Mouse (Mus musculus): ENCODE results near the gene Syce1. TPM values are rescaled to one million over a fixed set of nuclear protein-coding genes. Genes with fewer than 3 reads are reported as not detected.

Gene Syce1
- polyA plus RNA-seq, 1 experiment from 2014 or later, result not detected

DNA sequence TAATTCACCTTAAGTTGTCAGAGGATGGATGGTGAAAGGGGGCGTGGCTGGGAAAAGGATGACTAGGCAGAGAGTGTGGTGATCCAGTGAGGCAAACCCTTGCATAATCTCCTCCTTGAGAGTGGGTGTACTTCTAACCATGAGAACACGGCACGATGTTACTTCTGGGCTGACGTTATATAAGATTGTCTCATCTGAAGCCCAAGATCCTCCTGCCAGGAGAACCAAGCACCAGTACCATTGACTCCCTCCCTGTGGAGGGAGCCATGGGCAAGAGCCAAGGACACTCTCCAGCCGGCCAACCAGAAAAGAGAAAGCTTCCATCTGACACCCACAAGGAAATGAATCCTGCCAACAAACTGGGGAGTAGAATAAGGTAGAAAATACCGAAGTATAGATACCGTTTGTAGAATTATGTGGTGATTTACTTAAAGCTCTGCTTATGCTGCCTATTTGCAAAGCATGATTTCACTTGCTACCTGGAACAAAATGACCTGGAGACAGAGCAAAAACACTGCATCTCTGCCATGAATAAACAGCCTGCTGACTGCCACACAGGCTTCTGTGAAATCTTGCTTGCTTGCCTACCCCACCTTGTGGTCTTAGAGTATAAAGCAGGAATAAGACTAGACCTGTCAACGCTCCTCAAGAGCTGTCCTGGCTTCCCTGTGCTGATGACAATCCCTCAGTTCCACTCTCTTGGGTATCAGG, 40.7 kb upstream of the Syce1 start:
- Histone ChIP-seq H3K27me3 (ENCODE audit: insufficient read depth, low read length) (no peaks in the 10 kb centered on the region), H3K36me3 (ENCODE audit: insufficient read depth, low read length) (no peaks in the 10 kb centered on the region), H3K4me1 (replicated peaks; ENCODE audit: insufficient read depth, low read length) (no peaks in the 10 kb centered on the region), H3K9ac (ENCODE audit: low read depth, low read length) (no peak overlapping the region), H3K4me3 (replicated peaks; ENCODE audit: low read depth, low read length) (no peak overlapping the region), H3K4me2 (ENCODE audit: low read length) (0 out of 2 replicates have a peak overlapping the region, but pooled peaks have one; percentile 7), H3K27ac (no peak overlapping the region), H3K9me3 (replicated peaks; ENCODE audit: low read length) (no peaks in the 10 kb centered on the region)
- DNase-seq (ENCODE audit: low spot score) (peak; percentile 65), ATAC-seq (replicated peaks; ENCODE audit: low FRiP score, low read depth) (peak; percentile 75; the same call in 1 of the 2 replicates)
- peak; percentile 74 for TF ChIP-seq CTCF (IDR thresholded peaks at IDR 0.05; ENCODE audit: low read depth)
- 33% methylated on average over 8 of the region's 8 CpGs for WGBS

DNA sequence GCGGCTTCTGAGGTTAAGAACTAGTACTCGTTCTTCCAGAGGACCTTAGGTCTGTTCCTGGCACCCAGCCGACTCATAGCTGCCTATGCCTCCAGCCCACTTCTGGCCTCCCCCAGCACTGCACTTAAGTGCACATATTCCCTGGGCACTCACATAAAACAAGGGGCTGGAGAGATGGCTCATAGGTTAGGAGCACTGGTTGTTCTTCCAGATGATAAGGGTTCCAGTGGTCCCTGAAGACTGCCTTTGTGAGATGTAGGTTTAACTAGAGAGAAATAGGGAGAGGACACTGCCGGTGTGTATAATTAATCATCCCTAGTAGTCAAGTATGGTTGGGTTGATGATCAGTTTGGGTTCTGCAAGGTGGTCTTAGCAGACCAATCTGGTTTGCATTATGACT, 35.1 kb upstream of the Syce1 start:
- no peak overlapping the region for H3K9ac ChIP-seq (ENCODE audit: low read depth, low read length)
- no peak for ATAC-seq (replicated peaks; ENCODE audit: low FRiP score, low read depth)
- H3K4me1 ChIP-seq (replicated peaks; ENCODE audit: insufficient read depth, low read length), result no peaks in the 10 kb centered on the region
- H3K27ac ChIP-seq, result no peak overlapping the region
- H3K4me3 ChIP-seq (replicated peaks; ENCODE audit: low read depth, low read length), result no peak overlapping the region
- no peak for TF ChIP-seq CTCF (IDR thresholded peaks at IDR 0.05; ENCODE audit: low read depth)
- no peaks in the 10 kb centered on the region for H3K9me3 ChIP-seq (replicated peaks; ENCODE audit: low read length)
- no peaks in the 10 kb centered on the region for H3K27me3 ChIP-seq (ENCODE audit: insufficient read depth, low read length)
- WGBS, result 92% methylated on average over 4 of the region's 4 CpGs
- H3K36me3 ChIP-seq (ENCODE audit: insufficient read depth, low read length), result no peaks in the 10 kb centered on the region
- DNase-seq (ENCODE audit: low spot score), result no peak
- no peak overlapping the region for H3K4me2 ChIP-seq (ENCODE audit: low read length)

DNA sequence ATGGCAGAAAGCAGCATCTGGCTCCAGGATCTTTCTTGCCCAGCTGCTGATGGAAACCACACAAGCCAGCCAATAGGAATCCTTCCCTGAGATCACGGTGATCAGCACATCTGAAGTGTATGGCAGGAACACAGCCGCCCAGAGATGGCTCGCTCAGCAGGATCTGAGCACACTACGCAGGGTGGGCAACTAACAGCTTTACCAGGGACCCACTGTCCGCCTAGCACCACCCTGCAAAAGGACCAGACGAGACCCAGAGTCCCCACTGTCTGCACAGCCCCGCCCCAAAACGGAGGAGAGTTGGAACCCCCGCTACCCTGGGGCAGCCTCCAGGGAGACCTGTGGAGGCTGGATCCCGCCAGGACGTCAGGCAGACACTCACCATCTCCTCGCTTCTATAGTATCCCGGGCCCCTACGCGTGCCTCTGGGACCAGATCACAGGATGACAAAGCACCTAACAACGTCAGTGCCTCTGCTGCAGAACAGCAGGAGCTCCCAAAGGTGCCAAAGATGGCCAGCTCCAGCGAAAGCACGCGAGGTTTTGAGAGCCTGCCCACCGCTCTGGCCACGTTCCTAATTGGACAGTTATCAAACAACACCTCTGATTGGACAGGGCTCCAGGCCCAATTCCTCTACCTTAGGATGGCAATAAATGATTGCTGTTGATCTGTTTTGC, 34.1 kb upstream of the Syce1 start, which contains the start of gene Zfp941:
Zfp941 (minus strand) TSS at position 526 of the 677 bp plus-strand sequence.
- no peaks in the 10 kb centered on the region for H3K4me1 ChIP-seq (replicated peaks; ENCODE audit: insufficient read depth, low read length)
- no peaks in the 10 kb centered on the region for H3K27me3 ChIP-seq (ENCODE audit: insufficient read depth, low read length)
- no peak for TF ChIP-seq CTCF (IDR thresholded peaks at IDR 0.05; ENCODE audit: low read depth)
- peak within 1 kb of the TSS; percentile 73 for H3K4me2 ChIP-seq (ENCODE audit: low read length)
- ATAC-seq (replicated peaks; ENCODE audit: low FRiP score, low read depth) (peak; percentile 82), DNase-seq (ENCODE audit: low spot score) (peak; percentile 57)
- H3K36me3 ChIP-seq (ENCODE audit: insufficient read depth, low read length), result no peaks in the 10 kb centered on the region
- H3K9me3 ChIP-seq (replicated peaks; ENCODE audit: low read length), result no peaks in the 10 kb centered on the region
- no peak within 1 kb of the TSS for H3K27ac ChIP-seq
- peak within 1 kb of the TSS; percentile 32; the same call in 1 of the 2 replicates for H3K9ac ChIP-seq (ENCODE audit: low read depth, low read length)
- peak within 1 kb of the TSS; percentile 40 for H3K4me3 ChIP-seq (replicated peaks; ENCODE audit: low read depth, low read length)
- WGBS, result under 1% methylated on average over 21 of the region's 21 CpGs

DNA sequence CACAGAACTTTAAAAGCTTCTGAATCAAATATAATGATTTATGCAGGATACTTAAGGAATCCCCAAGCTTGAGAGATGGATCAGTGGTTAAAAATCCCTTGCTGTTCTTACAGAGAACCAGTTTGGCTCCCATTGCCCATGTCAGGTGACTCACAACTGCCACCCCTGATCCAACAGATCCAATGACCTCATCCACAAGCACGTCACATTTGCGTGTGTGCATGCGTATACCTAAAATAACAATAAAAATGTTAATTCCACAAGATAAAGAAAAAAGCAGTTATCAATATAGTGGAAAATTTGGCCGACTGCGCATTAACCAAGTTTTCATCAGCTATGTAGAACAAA, 33.6 kb upstream of the Syce1 start:
- H3K4me3 ChIP-seq (replicated peaks; ENCODE audit: low read depth, low read length), result peak overlapping the region; percentile 40
- WGBS, result 54% methylated on average over 5 of the region's 5 CpGs
- peak overlapping the region; percentile 73 for H3K4me2 ChIP-seq (ENCODE audit: low read length)
- no peak for TF ChIP-seq CTCF (IDR thresholded peaks at IDR 0.05; ENCODE audit: low read depth)
- DNase-seq (ENCODE audit: low spot score) (no peak), ATAC-seq (replicated peaks; ENCODE audit: low FRiP score, low read depth) (no peak)
- H3K9me3 ChIP-seq (replicated peaks; ENCODE audit: low read length), result no peaks in the 10 kb centered on the region
- H3K27me3 ChIP-seq (ENCODE audit: insufficient read depth, low read length), result no peaks in the 10 kb centered on the region
- H3K4me1 ChIP-seq (replicated peaks; ENCODE audit: insufficient read depth, low read length), result no peaks in the 10 kb centered on the region
- no peaks in the 10 kb centered on the region for H3K36me3 ChIP-seq (ENCODE audit: insufficient read depth, low read length)
- no peak overlapping the region for H3K27ac ChIP-seq
- H3K9ac ChIP-seq (ENCODE audit: low read depth, low read length), result 0 out of 2 replicates have a peak overlapping the region, but pooled peaks have one; percentile 32

DNA sequence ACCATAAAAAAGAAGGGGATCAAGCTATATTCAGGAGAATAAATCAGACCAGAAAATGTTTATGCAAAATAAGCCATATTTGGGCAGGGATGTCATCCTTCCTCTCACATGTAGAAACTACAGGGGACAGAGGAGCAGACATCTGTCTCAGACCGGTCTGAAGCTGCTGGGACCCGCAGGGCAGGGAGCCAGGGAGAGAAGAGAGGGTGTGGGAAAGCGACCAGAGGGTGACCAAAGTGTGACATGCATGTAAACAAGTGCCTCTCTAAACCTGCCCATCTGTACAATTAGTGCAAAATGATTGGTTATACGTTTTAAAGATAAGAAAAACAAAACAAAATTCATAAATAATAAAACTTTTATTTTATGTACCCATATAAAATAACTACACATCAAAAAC, 32.5 kb upstream of the Syce1 start:
- DNase-seq (ENCODE audit: low spot score), result no peak
- H3K4me3 ChIP-seq (replicated peaks; ENCODE audit: low read depth, low read length), result no peak overlapping the region
- H3K9ac ChIP-seq (ENCODE audit: low read depth, low read length), result no peak overlapping the region
- no peak overlapping the region for H3K4me2 ChIP-seq (ENCODE audit: low read length)
- no peak for ATAC-seq (replicated peaks; ENCODE audit: low FRiP score, low read depth)
- no peak for TF ChIP-seq CTCF (IDR thresholded peaks at IDR 0.05; ENCODE audit: low read depth)
- no peaks in the 10 kb centered on the region for H3K36me3 ChIP-seq (ENCODE audit: insufficient read depth, low read length)
- H3K27me3 ChIP-seq (ENCODE audit: insufficient read depth, low read length), result no peaks in the 10 kb centered on the region
- 72% methylated on average over 4 of the region's 4 CpGs for WGBS
- no peaks in the 10 kb centered on the region for H3K4me1 ChIP-seq (replicated peaks; ENCODE audit: insufficient read depth, low read length)
- H3K9me3 ChIP-seq (replicated peaks; ENCODE audit: low read length), result no peaks in the 10 kb centered on the region
- no peak overlapping the region for H3K27ac ChIP-seq

DNA sequence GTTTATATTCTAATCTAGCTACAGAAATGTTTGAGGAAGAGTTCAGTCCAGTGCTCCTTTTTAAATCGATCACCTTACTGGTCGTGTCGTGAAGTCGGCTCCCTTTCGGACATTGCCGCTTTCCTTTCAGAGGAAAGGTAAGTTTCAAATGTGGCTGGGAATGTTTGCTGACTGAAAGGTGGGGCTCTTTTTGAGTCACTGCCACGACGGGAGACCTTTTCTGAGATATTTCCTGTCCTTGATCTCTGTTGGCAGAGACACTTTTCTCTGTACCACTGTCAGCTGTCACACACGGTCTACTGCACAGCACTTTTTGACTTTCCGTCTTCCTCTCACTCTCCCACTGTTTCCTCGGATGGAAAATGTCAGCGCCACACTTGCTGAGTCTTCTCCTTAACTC, 25.2 kb upstream of the Syce1 start:
- 84% methylated on average over 12 of the region's 12 CpGs for WGBS
- H3K36me3 ChIP-seq (ENCODE audit: insufficient read depth, low read length), result 0 out of 2 replicates have a peak, but pooled peaks cover 3% of the 10 kb centered on the region
- no peaks in the 10 kb centered on the region for H3K9me3 ChIP-seq (replicated peaks; ENCODE audit: low read length)
- H3K9ac ChIP-seq (ENCODE audit: low read depth, low read length), result no peak overlapping the region
- no peak for TF ChIP-seq CTCF (IDR thresholded peaks at IDR 0.05; ENCODE audit: low read depth)
- no peak overlapping the region for H3K4me2 ChIP-seq (ENCODE audit: low read length)
- ATAC-seq (replicated peaks; ENCODE audit: low FRiP score, low read depth), result no peak
- no peaks in the 10 kb centered on the region for H3K4me1 ChIP-seq (replicated peaks; ENCODE audit: insufficient read depth, low read length)
- no peak overlapping the region for H3K27ac ChIP-seq
- H3K27me3 ChIP-seq (ENCODE audit: insufficient read depth, low read length), result no peaks in the 10 kb centered on the region
- H3K4me3 ChIP-seq (replicated peaks; ENCODE audit: low read depth, low read length), result no peak overlapping the region
- no peak for DNase-seq (ENCODE audit: low spot score)
